Mouse (Mus musculus) erythroblast, embryonic 14.5 days (primary cell): ENCODE results near the gene Nrxn3. TPM values are rescaled to one million over a fixed set of nuclear protein-coding genes. Genes with fewer than 3 reads are reported as not detected.

Experiments used
- H3K27me3 ChIP-seq: 2 replicates; pipeline ENCODE4 v1.6.1; 2012; ENCODE audit warnings: inconsistent platforms; ENCODE audit not compliant: control insufficient read depth
- H3K36me3 ChIP-seq: 2 replicates; pipeline ENCODE4 v1.6.1; 2012; ENCODE audit warnings: mild to moderate bottlenecking, inconsistent platforms; ENCODE audit not compliant: control insufficient read depth
- H3K4me1 ChIP-seq: 2 replicates; pipeline ENCODE4 v1.6.1; 2012; ENCODE audit warnings: inconsistent platforms; ENCODE audit not compliant: control insufficient read depth
- H3K4me3 ChIP-seq: replicated peaks from 2 replicates; pipeline ENCODE3; 2012; ENCODE audit warnings: moderate library complexity, mild to moderate bottlenecking, inconsistent platforms
- H3K9me3 ChIP-seq: 2 replicates; pipeline ENCODE4 v1.6.1; 2012; ENCODE audit warnings: low read length, inconsistent platforms, mixed read lengths; ENCODE audit not compliant: control insufficient read depth
- GATA1 ChIP-seq: IDR thresholded peaks from 2 replicates; pipeline ENCODE4 v1.6.1; 2012; ENCODE audit warnings: low read length, inconsistent platforms, mixed read lengths
- TAL1 ChIP-seq: IDR thresholded peaks from 3 replicates; pipeline ENCODE4 v1.6.1; 2012; ENCODE audit warnings: low read length, inconsistent platforms, mixed read lengths
- polyA plus RNA-seq: library from polyadenylated mRNA; stranded (reverse); fragments of >175 nt; gene quantifications from 2 replicates; pipeline ENCODE4 v1.2.3, GENCODE M21; 2012

The Nrxn3 gene
- polyA plus RNA-seq, 1 experiment = not detected

DNA sequence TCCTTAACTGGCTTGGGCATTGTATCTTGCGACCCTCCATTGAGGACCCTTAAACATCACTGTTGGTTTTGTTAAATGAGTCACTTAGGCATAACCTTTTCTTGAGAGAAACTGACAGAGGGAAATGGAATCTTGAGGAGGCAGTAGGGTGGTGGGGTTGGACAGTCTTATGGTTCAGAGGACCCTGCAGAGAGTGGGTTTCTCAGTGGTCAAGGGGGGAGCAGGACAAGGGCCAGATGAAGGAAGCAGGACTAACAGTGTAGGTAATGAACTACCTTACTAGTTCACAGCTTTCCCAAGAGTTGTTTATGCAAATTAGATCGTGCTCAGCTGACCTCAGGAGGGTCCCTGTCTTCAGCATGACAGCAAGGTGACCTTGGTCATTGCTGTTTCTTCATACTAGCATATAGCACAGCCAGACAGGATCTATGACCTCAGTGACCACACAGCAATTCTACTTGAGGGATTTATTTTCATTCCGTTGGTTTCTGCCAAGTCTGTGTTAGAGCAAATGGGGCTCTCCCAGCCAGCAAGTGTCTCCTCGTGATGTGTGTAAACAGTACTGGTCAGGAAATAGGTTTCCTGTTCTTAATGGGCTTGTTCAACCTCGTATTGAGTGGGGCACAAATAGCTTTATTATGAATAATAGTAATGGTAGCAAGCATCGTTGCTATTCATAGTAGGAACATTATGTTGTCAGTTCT lies 384.4 kb downstream of the Nrxn3 start:
- Histone ChIP-seq H3K27me3 (no peaks in the 10 kb centered on the region), H3K4me3 (no peak overlapping the region)
- TF ChIP-seq GATA1 (no peak), TAL1 (no peak)

DNA sequence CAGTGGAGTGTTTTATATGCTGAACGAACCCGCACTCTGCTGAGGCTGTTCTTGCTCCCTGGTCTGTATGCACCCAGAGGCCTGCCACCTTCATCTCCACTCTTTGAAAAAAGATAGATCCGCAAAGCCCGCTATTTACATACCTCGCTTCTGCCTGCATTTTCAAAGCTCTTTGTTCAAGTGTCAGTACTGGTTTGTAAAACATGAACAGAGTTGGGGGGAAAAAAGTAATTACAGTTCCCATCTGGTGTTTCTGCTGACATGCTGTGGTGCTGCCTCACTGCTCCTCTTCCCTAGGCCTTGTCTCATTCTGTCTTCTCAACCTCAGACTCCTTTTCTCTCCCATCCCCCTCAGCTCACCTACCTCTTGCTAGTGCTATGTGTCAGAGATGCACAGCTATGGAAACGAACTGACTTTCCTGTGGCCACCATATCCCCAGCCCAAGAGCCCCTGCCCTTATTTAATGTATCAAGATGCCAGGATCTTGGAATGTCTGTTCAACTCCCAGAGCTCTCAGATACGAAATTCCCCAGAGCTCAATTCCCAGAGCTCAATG lies 387.2 kb downstream of the Nrxn3 start:
- no peaks in the 10 kb centered on the region for H3K27me3 ChIP-seq
- H3K36me3 ChIP-seq = no peaks in the 10 kb centered on the region
- TF ChIP-seq GATA1 (no peak), TAL1 (no peak)
- H3K4me3 ChIP-seq = no peak overlapping the region
- no peaks in the 10 kb centered on the region for H3K4me1 ChIP-seq
- no peaks in the 10 kb centered on the region for H3K9me3 ChIP-seq

More for the DNA sequence above, 384.4 kb downstream of the Nrxn3 start:
- no peaks in the 10 kb centered on the region for H3K4me1 ChIP-seq
- H3K36me3 ChIP-seq = no peaks in the 10 kb centered on the region
- no peaks in the 10 kb centered on the region for H3K9me3 ChIP-seq

DNA sequence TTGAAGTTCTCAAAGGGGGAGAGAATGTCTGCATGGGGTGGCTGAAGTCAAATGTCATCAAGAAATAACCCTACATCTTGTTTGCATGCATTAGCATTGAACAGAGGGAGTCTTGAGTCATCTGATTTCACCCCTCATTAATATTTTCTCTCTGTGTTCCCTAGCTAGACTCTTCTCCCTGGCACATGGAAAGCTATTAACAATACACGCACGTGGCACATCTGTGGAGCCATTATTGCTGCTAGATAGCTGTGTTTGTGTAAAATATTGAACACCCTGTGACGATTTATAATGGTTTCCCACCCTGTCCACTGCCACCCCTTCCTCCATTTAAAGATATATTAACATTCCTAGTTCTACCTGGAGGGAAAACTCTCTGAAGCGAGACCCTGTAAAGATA lies 405.9 kb downstream of the Nrxn3 start:
- H3K9me3 ChIP-seq = no peaks in the 10 kb centered on the region
- no peaks in the 10 kb centered on the region for H3K27me3 ChIP-seq
- H3K4me3 ChIP-seq = no peak overlapping the region
- H3K36me3 ChIP-seq = no peaks in the 10 kb centered on the region
- no peak for TF ChIP-seq GATA1
- H3K4me1 ChIP-seq = no peaks in the 10 kb centered on the region

DNA sequence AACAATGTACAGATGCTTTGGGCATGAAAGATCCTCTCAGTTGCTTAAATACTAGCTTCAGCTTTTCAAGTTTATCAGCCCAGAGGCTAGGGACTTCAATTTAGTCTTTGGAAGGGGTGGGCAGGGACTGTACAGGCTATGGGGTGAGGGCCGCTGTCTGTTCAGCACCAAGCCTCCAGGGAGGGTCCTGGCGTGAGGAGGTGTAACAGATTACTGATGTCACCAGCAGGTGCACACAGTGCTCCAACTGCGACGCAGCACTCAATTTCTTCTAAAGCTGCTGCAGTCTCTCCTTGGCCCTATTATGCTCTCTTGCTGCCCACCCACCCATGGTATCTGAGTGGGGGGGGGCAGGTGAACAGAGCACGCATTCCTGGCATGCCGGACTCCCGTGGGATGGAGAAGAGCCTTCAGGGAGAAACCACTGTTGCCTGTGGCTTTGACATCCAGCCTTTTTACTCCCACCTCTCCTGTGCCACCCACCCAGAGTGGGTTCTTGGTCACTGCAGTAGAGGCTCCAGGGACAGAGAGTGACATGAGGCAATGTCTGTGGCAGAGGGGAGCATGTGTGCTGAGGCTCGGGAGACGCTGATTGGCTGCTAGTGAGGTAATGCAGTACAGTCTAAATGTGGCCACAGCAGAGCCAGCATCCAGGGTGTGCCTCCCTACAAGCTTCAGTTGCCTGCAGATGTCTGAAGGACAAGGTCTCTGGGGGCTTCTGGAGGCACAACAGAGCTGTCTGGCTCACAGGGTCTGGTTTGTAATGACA lies 406.6 kb downstream of the Nrxn3 start:
- Histone ChIP-seq H3K4me1 (no peaks in the 10 kb centered on the region), H3K4me3 (no peak overlapping the region), H3K9me3 (no peaks in the 10 kb centered on the region), H3K27me3 (no peaks in the 10 kb centered on the region), H3K36me3 (no peaks in the 10 kb centered on the region)
- TF ChIP-seq TAL1 (no peak), GATA1 (no peak)

DNA sequence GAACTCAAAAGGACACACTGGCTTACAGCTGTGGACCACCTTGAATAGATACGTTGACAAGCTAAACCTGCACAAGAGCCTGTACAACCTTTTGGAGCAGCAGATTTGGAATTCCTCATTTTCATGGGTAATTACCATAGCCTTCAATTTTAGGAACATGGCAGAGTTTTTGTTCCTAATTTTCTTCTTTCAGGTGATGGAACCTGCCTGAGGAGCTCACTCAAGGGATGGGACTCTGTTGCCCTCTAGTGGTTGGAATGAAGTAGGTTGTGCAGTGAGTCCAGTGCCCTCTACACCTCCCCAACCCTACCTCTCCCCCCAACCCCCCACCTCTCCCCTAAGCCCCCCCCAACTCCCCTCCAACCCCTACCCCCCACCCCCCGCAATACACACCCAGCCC lies 411.7 kb downstream of the Nrxn3 start:
- Histone ChIP-seq H3K9me3 (no peaks in the 10 kb centered on the region), H3K4me3 (no peak overlapping the region), H3K27me3 (no peaks in the 10 kb centered on the region), H3K36me3 (no peaks in the 10 kb centered on the region), H3K4me1 (no peaks in the 10 kb centered on the region)
- TF ChIP-seq GATA1 (no peak), TAL1 (no peak)

DNA sequence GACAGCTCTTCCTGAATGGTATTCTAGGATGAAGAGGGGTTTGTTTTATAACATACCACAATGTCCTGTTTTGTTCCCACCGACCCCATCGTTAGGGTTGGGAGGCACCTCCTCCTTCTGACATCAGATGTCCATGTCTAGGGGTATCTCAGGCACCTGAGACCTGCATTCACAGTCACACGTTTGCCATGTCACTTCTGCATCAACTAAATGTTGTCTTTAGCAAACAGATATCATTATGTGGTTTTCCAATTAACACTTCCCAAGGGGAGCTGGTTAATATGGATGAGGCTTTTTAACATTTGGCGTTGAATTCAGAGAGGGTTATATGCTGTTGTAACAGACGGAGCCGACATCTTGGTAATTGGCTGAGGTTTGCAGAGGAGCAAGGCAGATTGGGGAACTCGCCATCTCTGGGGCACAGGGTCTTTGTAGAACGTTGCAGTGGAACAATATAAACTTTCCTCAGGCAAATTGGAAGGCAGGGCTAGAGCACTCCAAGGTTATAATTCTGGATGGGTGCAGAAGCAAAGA lies 412.2 kb downstream of the Nrxn3 start:
- no peaks in the 10 kb centered on the region for H3K4me1 ChIP-seq
- no peaks in the 10 kb centered on the region for H3K27me3 ChIP-seq
- no peaks in the 10 kb centered on the region for H3K9me3 ChIP-seq
- H3K4me3 ChIP-seq = no peak overlapping the region
- H3K36me3 ChIP-seq = no peaks in the 10 kb centered on the region
- TF ChIP-seq GATA1 (no peak), TAL1 (no peak)

DNA sequence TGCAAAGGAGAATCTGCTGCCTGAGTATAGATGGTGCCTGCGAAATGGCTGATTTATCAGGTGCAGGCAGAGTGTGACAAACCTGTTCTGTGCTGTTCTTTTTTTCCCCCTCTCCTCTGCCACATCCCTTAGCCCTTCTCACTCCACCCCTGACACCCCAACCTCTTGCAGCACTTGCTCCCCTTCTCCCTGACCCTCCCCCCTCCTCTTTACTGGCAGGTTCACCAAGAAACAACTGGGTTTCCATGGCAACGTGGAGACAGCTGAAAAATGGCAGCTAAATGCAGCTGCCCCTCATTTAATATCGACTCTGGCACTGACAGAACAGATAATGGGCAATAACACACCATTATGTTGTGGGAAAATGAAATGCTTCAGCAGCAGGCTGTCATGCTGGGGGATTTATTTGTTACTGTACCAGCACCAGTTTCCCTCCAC lies 426.3 kb downstream of the Nrxn3 start:
- TF ChIP-seq TAL1 = no peak
- no peak for TF ChIP-seq GATA1
- no peaks in the 10 kb centered on the region for H3K9me3 ChIP-seq
- no peaks in the 10 kb centered on the region for H3K4me1 ChIP-seq
- H3K36me3 ChIP-seq = no peaks in the 10 kb centered on the region
- no peak overlapping the region for H3K4me3 ChIP-seq
- H3K27me3 ChIP-seq = no peaks in the 10 kb centered on the region

DNA sequence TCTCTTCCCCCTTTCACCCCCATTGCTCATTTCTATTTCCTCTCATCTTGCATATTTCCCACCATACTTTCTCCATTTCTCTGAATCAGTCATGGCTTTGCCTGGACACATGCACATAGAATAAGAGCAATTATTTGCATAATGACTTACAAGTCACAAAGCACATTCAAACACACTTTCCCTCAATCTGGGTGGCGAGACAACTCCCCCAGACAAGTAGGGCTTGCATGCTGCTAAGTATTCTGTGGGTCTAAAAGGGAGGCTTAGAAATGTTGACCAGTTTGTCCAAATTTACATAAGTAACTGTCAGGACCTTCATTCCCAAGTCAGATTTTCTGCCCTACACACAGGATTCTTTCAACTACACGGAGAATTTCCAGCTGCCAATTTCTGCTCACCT lies 426.8 kb downstream of the Nrxn3 start:
- Histone ChIP-seq H3K27me3 (no peaks in the 10 kb centered on the region), H3K4me1 (no peaks in the 10 kb centered on the region), H3K9me3 (no peaks in the 10 kb centered on the region), H3K4me3 (no peak overlapping the region), H3K36me3 (no peaks in the 10 kb centered on the region)
- no peak for TF ChIP-seq GATA1
- TF ChIP-seq TAL1 = no peak

DNA sequence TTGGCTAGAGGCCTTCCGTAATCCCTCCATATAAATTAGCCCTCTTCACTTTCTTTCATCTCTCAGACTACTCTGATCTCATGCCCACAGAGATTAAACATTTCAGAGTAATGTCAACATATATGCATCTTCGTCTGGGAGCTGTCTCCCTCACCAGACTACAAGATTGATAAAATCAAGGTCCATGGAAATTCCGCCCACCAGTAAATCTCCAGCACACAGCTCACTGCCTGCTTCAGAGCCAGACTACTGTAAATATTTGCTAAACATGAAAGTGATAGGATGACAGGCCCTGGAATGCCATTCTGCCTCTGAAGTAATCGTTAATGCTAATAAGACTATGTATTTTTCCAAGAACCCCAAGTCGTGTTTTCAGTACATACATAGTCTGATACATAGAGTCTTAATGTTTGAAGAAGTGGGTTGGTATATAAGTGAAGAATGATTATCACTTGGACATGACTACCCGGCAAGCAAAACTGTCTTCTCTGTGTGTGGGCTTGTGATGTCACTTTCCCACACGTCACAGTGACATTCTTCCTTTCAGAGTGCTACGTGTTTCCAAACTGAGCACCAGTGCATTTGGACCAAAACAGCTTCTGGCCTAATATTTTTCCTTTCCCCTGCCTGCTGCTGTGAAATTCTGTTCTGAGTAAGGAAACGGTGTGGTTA lies 433.5 kb downstream of the Nrxn3 start:
- H3K27me3 ChIP-seq = no peaks in the 10 kb centered on the region
- no peaks in the 10 kb centered on the region; the same call in 1 of the 2 replicates for H3K9me3 ChIP-seq

More for the DNA sequence above, 433.5 kb downstream of the Nrxn3 start:
- no peaks in the 10 kb centered on the region for H3K36me3 ChIP-seq
- TF ChIP-seq GATA1 = no peak
- TF ChIP-seq TAL1 = no peak
- no peak overlapping the region for H3K4me3 ChIP-seq
- H3K4me1 ChIP-seq = no peaks in the 10 kb centered on the region
